In the genomic region with DNA sequence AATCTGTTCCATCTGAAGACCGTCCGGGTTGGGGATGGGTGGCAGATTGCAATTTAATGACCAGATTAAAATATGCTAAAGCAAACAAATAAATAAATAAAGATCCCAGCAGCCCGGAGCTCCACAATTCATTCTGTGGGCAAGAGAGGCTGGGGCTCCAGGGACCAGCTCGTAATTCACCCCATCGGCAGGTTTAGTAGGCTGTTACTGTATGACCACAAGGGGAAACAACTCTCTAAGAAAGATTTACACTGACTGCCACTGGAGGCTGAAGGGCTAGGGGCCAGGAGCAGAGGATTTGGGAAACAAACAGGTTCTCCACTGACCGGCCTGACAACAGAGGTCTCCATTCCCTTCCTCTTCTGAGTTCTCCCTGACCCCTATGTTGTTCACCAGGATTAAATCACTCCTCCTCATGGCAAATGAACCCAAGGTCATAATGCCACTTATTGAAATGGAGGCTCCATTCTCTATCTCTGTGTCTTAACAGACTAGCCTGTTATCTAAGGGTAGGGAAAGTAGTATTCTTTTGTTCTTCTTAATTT, we compare ENCODE assay signal across 18 mouse cellular contexts.
DNase-seq lines count a peak whose midpoint lies in the region; ATAC-seq lines count a peak whose summit lies in the region.
"Had no signal": no experiment of that assay in that cellular context is flagged by ENCODE, and none has a peak within 500 bp of the region (broad histone marks: within the 10 kb centered on the region; RNA-seq: fewer than 3 reads in every experiment).

No protein-coding gene starts in this region.

- ATAC-seq in kidney, embryonic 16.5 days (ENCODE audit: low FRiP score, low TSS enrichment) = peak; percentile 64
- peak; percentile 68; the same call in 1 of the 2 replicates for ATAC-seq in neural tube, embryonic 12.5 days (ENCODE audit: low FRiP score, low read depth)
- ATAC-seq in neural tube, embryonic 14.5 days (ENCODE audit: low read depth) = peak; percentile 70; the same call in 1 of the 2 replicates
- ATAC-seq: forebrain, embryonic 16.5 days had no signal

- H3K27me3 ChIP-seq in kidney, embryonic 16.5 days (ENCODE audit: insufficient read depth, low read length) = no peaks in the 10 kb centered on the region
- no peaks in the 10 kb centered on the region for H3K27me3 ChIP-seq in neural tube, embryonic 12.5 days (replicated peaks)
- H3K27me3 ChIP-seq in neural tube, embryonic 14.5 days (ENCODE audit: control insufficient read depth, insufficient read depth, low read length) = no peaks in the 10 kb centered on the region
- H3K27me3 ChIP-seq: embryonic facial prominence, embryonic 13.5 days; forebrain, embryonic 12.5 days; hindbrain, embryonic 12.5 days had no signal

- no peak overlapping the region for H3K9ac ChIP-seq in kidney, embryonic 16.5 days (replicated peaks; ENCODE audit: low read length)
- no peak overlapping the region for H3K9ac ChIP-seq in neural tube, embryonic 12.5 days
- no peak overlapping the region for H3K9ac ChIP-seq in neural tube, embryonic 14.5 days (replicated peaks; ENCODE audit: low read depth, low read length)
- H3K9ac ChIP-seq: embryonic facial prominence, embryonic 13.5 days; forebrain, embryonic 12.5 days; hindbrain, embryonic 12.5 days had no signal

- peaks cover 9% of the 10 kb centered on the region for H3K4me1 ChIP-seq in kidney, embryonic 16.5 days (ENCODE audit: insufficient read depth, low read length)
- peaks cover 10% of the 10 kb centered on the region; the same call in 1 of the 2 replicates for H3K4me1 ChIP-seq in neural tube, embryonic 12.5 days
- no peaks in the 10 kb centered on the region for H3K4me1 ChIP-seq in neural tube, embryonic 14.5 days (ENCODE audit: control insufficient read depth, insufficient read depth, low read length)
- H3K4me1 ChIP-seq: embryonic facial prominence, embryonic 13.5 days; forebrain, embryonic 12.5 days; heart, embryonic 10.5 days; hindbrain, embryonic 12.5 days had no signal

- no peak for DNase-seq in kidney, postnatal 36 days
- DNase-seq in neural tube, embryonic 10.5 days (ENCODE audit: extremely low spot score, low spot score) = no peak
- DNase-seq in thymus, adult 18-20 months = no peak
- DNase-seq: cerebellum, adult 11 months; cerebellum, adult 8-10 months; cerebellum, postnatal 14 days; gastrocnemius, postnatal 10 days; heart, adult 18-20 months; heart, postnatal 10 days; heart, postnatal 4 days had no signal

- H3K4me2 ChIP-seq in kidney, embryonic 16.5 days (replicated peaks; ENCODE audit: low read depth, low read length) = no peak overlapping the region
- H3K4me2 ChIP-seq in neural tube, embryonic 12.5 days (replicated peaks) = no peak overlapping the region
- no peak overlapping the region for H3K4me2 ChIP-seq in neural tube, embryonic 14.5 days (ENCODE audit: low read depth, low read length)
- H3K4me2 ChIP-seq: embryonic facial prominence, embryonic 13.5 days; forebrain, embryonic 12.5 days; hindbrain, embryonic 12.5 days had no signal

- H3K4me3 ChIP-seq in kidney, embryonic 16.5 days (ENCODE audit: low read length) = no peak overlapping the region
- no peak overlapping the region for H3K4me3 ChIP-seq in neural tube, embryonic 12.5 days
- no peak overlapping the region for H3K4me3 ChIP-seq in neural tube, embryonic 14.5 days (ENCODE audit: low read depth, low read length)
- H3K4me3 ChIP-seq: embryonic facial prominence, embryonic 13.5 days; forebrain, embryonic 12.5 days; heart, embryonic 10.5 days; hindbrain, embryonic 12.5 days had no signal

- H3K27ac ChIP-seq in kidney, embryonic 16.5 days (ENCODE audit: low read length) = no peak overlapping the region
- no peak overlapping the region for H3K27ac ChIP-seq in neural tube, embryonic 12.5 days
- no peak overlapping the region for H3K27ac ChIP-seq in neural tube, embryonic 14.5 days (ENCODE audit: low read depth, low read length)
- H3K27ac ChIP-seq: embryonic facial prominence, embryonic 13.5 days; forebrain, embryonic 12.5 days; heart, embryonic 10.5 days; hindbrain, embryonic 12.5 days had no signal

- no peaks in the 10 kb centered on the region for H3K9me3 ChIP-seq in kidney, embryonic 16.5 days (ENCODE audit: low read length)
- H3K9me3 ChIP-seq in neural tube, embryonic 12.5 days = no peaks in the 10 kb centered on the region
- no peaks in the 10 kb centered on the region for H3K9me3 ChIP-seq in neural tube, embryonic 14.5 days (ENCODE audit: control insufficient read depth, low read length)
- H3K9me3 ChIP-seq: embryonic facial prominence, embryonic 13.5 days; forebrain, embryonic 12.5 days; heart, embryonic 10.5 days; hindbrain, embryonic 12.5 days had no signal

- H3K36me3 ChIP-seq in kidney, embryonic 16.5 days (ENCODE audit: insufficient read depth, low read length) = no peaks in the 10 kb centered on the region
- no peaks in the 10 kb centered on the region for H3K36me3 ChIP-seq in neural tube, embryonic 12.5 days
- no peaks in the 10 kb centered on the region for H3K36me3 ChIP-seq in neural tube, embryonic 14.5 days (ENCODE audit: control insufficient read depth, insufficient read depth, low read length)
- H3K36me3 ChIP-seq: embryonic facial prominence, embryonic 13.5 days; forebrain, embryonic 12.5 days; heart, embryonic 10.5 days; hindbrain, embryonic 12.5 days had no signal

- WGBS in kidney, embryonic 16.5 days = 23% methylated on average over 6 of the region's 6 CpGs
- WGBS in neural tube, embryonic 12.5 days = 35% methylated on average over 6 of the region's 6 CpGs
- 22% methylated on average over 6 of the region's 6 CpGs for WGBS in neural tube, embryonic 14.5 days
